Mouse (Mus musculus) frontal cortex, postnatal 10 days (tissue): ENCODE results near the gene Pde1b.

Experiments used
- DNase-seq, 2 experiments: peaks; one replicate each; pipeline ENCODE4 v3.0.0; 2022; ENCODE audit warnings: low spot score in 2 of 2, mixed read lengths in 1 of 2

Pde1b gene

DNA sequence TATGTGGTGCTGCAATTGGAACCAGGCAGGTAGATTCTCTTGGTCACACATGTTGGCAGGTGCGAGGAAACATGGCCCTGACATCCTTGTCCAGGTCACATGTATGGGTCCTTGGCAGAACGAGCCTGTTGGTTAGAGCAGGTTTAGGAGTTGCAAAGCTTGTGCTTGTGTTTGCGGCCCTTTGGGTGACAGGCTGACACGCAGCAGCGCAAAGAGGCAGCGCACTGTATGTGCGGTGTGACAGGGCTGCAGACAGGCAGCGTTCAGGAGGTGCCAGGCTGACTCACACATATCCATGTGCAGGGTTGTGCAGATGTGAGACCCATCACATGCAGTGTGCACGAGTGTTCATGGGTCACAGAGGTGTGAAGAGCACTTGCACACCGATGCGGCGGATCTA lies 826 bp downstream of the Pde1b start:
- no peak for DNase-seq

DNA sequence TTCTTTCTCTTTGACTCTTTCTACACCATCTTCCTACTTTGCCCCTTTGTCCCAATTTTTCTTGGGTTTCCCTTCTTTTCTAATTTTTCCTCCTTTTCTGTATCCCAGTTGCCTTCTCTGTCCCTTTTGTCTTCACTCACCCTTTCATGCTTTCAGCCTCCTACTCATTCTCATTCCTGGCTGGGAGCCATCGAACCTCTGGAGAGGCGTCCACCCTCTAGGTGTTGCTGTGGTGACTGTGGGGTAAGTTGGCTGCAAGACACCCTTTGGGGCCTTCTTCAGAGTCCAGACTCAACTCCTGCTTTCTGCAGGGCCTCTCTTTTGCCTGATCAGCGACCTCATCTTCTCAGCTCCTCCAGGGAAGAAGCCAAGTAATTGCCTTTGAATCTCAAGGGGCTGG lies 6.5 kb downstream of the Pde1b start:
- DNase-seq = no peak

DNA sequence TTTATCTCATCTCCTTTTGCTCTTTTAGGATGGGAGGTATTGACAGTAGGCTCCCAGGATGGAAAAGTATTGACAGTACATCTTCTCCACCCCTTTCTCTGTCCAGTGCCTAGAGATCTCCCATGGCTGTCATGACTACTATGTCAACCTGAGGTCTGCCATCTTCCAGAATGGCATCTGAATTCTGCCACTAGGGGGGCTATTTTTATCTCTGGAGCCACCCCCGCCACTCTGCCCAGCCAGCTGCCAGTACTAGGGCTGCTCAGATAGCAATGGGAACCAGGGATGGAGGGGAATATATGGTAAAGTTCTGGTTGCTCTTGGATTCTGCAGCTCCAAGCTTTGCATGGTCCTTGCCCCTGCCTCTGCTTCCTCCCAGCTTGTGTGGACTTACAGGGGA lies 8.8 kb downstream of the Pde1b start:
- DNase-seq = no peak

DNA sequence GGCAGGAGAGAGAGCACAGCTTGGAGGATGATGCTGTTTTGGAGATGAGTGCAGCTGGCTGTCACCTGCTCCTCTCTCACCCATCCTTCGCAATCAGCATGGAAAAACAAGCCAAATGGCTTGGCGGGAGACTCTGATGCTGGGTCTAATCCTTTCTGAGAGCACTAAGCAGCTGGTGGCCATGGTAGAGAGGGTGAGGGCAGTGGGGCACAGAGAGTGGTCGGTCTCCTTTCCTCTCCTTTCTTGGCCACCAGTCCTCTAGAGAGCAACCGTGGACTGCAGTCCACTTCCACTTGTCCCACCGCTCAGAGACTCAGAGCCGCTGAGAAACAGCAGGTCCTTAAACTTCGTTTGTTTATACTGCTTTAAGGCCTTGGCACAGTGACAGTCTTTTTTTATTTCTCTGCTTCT lies 10.8 kb downstream of the Pde1b start:
- DNase-seq = no peak

DNA sequence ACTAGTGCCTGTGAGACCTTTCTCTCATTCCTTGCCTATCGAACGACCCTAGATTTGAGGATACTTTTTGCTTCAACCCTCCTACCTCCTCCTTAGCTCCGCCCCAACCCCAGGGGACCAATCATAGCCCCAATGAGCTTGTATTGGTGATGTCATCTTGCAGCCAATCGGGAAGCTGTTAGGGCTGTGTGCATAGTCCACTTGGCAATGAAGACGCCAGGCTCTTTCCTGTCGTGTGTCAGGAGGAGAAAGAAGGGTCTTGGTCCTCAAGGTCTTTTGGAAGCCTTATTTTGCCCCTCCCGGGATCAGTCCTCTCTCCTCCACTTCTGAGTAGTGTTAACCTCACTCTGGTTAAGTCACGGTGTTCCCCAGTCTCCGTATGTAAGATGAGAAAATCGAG lies 11.3 kb downstream of the Pde1b start:
- peak; percentile 74 to 85 for DNase-seq

DNA sequence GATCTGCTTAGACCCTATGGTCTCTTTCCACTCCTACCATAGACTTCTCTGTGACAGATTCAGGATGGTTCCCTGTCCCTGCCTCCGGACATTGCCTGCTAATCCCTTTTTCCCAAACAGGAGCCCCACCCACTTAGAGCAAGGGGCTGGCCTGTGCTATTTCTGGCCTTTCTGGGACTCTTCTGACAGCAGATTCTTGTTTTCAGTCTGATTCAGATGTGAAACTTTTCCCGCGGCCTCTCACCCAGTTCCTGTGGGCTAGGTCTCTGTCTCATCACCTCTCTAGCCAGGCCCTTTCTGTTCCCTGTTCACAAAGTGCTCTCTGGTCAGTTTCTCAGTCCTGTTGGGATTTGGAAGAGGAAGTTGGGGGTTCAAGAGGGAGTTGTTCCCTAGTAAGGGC lies 12.1 kb downstream of the Pde1b start:
- DNase-seq = no peak

DNA sequence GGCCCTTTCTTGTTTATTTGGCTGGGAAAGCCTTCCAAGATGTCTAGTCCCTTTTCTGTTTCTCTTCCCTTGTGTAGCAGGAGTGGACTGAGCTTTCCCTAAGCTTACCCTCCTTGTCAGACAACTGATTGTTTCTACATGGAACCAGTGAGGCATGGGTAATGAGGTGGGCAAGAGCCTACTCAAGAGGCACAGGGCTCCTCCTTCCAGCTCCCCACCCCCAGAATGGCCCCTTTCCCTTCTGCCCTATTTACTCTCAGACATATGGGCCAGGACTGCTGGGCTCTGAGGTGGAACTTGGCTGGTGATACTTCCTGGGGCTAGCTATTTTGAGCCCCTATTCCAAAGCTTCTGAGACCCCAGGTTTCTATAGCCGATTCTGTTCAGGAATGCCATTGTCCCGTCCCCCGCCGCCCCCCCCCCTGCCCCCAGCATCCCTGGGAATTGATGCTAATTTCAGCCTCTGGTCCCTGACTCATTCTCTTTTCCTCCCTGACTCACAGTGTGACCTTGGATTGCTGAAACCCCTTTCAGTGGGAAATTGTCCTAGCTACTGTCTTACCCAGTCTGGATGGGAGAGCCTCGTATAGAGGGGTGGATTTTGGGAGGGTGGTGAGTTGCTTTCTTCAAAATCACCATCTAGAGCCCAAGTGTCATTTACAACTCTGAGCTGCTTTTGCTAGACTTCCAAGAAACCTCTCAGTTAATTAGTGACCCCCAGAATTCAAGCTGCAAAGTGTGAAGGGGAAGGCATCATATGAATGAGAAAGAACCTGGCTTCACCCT lies 16.0 kb downstream of the Pde1b start:
- no peak for DNase-seq

DNA sequence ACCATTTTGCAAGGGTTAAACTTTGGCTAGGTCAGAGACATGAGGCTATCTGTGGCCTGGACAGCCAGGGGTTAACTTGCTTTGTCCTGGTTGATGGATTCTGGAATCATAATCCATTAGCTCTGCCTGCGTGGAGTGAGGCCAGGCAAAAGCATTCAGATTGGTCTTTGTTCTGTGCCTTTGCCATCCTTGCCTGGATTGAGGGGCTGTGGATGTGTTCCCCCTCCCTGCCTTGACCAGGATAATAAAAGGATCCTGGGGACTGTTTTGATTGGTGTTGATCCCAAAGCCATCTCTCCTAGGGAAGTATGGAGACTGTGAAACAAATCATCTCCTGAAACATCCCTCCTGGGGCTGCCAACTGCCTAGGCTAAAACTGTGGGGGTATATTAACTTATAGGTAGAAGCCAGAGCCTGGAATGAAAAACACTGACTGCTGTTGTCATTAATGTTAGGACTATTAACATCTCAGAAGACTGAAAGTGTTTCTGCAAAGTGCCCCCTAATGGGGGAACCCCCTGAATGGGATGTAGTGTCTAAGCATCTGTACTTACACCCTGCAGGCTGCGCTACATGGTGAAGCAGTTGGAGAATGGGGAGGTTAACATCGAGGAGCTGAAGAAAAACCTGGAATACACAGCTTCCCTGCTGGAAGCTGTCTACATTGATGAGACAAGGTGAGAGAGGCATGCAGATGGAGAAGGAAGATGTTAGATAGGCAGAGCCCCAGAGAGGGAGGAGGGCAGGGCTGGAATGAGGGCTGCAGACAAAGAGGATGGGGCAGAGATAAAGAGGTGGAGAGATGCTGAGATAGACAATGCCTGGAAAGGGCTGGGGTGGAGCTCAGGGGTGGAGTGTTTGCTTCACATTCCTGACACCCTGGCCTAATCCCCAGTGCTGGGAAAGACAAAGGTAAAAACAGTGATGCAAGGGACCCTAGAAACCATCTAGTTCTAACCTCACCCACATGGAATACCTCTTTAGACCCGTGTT lies 16.8 kb downstream of the Pde1b start:
- DNase-seq = no peak

DNA sequence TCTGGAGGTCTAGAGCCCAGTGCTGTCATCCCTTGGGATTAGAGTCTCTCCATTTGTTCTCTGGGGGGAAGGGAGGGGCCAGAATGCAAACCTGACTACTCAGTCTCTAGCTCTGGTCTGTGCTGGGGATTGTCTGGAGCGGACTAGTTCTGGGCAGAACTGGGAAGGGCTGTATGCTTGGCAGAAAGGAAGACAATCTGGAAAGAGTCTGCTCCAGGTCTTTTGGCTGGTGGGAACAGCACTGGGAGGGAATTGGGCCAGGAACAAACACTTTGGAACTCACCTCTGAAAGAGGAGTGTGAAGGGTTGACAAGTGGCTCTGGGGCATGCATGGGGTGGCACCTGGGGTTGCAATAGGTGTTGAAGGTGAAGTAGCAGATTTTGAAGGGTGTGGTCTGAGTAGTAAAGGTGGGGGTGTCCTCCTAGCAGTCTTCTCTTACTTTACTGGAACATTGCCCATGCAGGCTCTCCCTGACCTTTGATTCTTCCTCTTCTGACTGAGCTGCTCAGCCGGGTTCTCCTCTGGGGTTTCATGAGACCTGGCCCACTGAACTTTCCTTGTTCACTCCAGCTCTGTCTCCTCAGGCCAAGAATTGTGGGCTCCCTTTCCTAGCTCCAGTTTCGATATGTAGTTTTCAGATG lies 19.7 kb downstream of the Pde1b start:
- DNase-seq = no peak

DNA sequence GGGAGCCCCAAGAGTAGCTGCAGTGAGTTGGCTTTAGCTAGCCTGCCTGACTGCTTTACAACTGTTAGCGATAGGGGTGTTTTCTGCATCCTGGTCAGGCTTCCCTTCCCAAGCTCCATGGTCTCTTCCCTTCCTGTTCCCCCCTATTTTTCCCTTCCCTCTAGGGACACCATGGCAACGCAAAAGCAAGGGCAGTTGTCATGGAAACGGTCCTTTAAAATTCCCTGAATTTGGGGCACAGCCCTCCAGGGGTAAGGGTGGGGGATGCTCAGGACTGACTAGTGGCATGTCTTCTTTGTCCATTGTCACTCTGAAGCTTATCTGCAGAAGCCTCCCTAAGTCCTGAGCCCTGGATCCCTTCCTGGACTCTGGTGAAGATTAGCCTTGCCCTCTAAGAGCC lies 20.3 kb downstream of the Pde1b start:
- no peak for DNase-seq

DNA sequence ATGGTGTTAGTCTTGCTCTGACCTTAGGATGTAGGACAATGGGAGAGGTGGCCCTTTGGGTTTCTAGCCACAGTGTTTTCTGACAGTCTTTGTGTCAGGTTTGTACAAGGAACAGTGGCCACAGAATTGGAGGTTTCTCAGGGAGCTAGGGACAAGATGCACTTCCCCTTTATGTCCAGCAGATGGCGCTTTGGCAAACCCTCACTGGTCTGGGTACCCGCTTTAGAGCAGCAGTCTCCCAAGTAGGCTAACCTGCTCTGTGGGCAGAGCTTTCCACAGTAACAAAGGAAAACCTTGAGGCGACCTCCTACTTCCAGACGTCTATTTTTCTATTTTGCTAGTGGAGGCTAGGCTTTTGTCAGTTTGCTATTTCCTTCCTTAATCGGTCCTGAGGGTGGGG lies 27.5 kb downstream of the Pde1b start:
- DNase-seq = peak in 1 of 2 experiments; percentile 62

DNA sequence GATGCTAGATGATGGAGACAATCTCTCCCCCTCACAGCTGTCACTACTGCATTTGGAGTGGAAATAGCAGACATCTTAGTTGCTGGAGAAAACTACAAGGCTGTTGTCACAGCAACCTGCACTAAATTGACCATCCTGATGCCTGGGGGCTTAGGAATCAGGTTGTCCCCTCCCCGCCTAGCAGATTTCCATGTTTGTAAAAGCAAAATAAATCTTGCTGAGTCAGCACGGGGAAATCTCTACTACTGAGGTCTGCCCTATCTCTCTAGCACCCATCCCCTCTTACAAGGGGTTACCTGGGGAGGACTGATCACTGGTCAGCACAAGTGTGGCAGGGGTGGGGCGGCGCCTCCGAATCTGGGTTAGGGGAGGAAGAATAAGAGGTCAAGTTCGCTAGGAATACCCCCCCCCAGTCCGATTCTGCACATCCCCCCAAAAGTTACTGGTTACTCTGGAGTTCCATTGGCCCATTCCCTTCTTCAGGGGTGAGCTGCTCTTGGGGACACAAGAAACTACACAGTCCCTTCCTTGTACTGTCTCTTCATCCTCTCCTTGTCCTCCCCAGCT lies 31.3 kb downstream of the Pde1b start:
- DNase-seq = no peak

DNA sequence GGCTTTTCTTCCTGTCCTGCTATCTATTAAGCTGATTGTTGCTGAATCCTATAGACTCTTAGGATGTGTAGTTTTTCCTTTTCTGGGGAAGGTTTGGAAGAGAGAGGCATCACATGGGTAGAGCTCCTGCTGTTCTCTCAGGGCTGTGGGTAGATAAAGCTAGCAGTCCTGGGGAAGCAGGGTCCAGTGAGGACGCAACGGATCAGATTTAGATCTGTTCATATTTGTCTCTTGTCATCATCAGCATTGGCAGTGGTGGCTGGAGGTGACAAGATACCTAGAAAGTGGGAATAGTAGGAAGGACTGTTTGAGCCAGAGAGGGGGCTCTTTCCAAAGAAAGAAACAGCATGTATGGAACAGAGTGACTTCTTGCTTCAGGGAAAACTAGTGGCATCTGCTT lies 32.2 kb downstream of the Pde1b start:
- no peak for DNase-seq

DNA sequence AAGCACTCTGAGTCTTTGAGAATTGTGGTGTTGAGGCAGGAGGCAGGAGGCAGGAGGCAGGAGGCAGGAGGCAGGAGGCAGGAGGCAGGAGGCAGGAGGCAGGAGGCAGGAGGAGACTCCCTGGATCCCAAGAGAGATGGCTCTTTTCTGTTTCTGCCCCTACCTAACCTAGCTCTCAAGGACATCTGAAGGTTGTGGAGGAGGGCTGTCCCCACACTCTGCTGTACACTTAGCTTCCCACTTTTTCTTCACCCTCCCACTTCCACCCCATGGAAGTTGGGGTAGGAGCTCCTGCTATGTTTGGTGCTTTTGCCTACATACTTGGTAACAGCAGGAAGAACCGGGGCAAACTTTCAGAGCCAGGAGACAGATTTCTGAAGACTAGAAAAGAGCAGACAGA lies 33.0 kb downstream of the Pde1b start:
- no peak for DNase-seq

DNA sequence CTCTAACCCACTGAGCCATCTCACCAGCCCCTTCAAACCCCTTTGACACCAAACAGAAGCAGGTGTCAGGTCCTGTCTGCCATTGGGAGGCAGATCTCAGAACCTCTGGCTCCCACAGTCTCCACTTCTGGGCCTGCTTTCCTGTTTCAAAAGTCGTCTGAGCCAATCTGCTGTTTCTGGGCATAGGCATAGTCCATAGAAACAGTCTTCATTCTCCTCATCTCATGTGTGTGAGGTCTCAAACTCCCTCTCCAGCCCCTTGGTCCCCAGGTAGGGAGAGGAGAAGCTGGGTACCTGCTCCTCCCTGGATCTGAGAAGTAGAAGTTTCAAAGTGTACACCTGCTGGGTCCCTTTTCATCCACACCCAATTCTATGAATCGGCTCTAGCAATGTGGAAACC lies 33.6 kb downstream of the Pde1b start:
- no peak for DNase-seq

DNA sequence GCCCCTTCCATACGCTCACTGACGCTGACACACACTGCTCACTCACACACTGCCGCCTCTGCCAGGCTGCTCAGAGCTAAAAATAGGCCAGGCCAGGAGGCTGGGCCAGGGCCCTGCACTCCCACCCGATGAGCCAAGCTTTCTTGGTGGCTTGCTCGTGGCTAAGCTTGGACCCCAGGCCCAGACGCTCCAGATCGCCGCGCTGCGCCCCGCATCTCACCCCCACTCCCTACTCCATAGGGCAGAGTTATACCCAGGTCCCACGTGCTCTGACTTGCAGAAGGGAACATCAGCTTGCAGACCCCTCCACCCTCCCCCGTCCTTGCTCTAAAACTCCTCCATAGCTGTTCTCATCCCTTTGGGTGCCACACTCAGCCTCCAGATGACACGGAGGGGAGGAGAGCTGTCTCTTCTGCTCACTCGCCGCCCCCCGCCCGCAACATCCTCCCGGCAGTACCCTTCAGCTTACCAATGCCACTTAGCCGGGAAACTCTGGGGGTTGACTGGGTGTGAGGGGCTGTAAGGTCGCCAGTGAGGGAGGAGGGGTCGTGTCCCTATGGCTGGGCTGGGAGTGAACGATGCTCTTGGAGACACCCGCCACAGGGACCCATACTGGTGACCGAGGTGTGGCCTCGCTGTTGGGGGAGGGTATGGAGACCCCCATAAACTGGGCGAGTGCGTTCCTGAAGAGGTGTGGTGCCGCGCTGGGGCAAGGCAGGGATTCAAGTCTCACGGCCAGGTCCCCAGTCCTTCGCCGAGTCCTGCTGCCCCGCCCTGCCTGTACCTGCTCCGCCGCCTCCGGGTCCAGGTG lies 34.4 kb downstream of the Pde1b start:
- peak in 1 of 2 experiments; percentile 59 for DNase-seq

DNA sequence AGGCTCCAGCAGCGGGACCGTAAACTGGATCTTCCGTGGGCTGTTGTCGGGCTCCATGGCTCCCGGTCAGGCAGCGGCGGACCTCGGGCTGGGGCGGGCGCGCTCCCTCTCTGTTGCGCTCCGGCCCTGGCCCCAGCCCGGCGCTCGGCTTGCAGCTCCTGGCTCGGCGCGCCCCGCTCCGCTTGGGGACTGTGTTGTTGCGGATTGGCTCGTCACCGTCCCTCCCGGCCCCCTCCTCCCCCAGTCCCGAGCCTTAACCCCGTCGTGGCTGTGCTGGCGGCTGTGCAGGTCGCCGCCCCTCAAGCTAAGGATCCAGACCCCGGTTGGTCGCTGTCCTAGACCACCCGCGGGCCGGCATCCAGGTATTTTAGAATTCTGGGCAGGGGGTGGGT lies 35.0 kb downstream of the Pde1b start, which contains the start of gene Ppp1r1a:
TSS of gene Ppp1r1a (minus strand) at position 182 of the 392 bp plus-strand sequence.
- DNase-seq = peak in 1 of 2 experiments; percentile 75

DNA sequence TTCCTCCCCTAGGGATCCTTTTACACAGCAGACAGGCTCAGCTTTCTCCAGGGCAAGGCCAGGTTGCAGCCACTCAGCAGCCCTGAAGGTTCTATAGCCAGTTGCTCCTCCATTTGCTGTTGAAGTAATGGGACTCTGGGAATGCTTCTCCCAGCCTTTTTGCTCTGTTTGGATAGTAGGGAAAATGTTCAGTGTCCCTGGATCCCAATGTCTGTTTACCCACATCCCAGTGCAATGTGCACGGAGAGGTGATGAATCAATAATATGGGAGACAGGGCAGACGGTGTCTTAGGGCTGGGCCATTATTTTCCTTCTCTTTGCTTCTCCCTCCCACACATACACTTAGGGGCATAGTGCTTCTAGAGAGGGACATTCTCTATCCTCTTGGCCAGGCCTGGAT lies 36.4 kb downstream of the Pde1b start:
- DNase-seq = peak in 1 of 2 experiments; percentile 4

DNA sequence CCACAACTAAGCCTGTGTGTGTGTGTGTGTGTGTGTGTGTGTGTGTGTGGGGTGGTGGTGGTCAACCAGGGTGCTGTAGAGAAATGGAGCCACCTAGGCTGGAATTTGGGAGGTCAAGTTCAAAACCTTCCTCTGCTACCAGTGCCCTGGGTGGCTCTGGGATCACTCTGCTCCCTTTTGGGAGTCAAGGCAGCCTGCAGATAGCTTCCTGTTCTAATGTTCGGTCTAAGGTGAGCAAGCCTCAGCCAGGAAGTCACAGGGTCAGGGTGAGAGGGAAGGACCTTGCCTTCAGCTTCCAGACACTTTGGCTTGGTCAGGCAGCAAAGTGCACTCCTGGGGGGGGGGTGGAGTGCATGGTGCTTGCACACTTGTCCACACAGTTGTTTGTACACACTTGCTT lies 37.8 kb downstream of the Pde1b start:
- DNase-seq = no peak

DNA sequence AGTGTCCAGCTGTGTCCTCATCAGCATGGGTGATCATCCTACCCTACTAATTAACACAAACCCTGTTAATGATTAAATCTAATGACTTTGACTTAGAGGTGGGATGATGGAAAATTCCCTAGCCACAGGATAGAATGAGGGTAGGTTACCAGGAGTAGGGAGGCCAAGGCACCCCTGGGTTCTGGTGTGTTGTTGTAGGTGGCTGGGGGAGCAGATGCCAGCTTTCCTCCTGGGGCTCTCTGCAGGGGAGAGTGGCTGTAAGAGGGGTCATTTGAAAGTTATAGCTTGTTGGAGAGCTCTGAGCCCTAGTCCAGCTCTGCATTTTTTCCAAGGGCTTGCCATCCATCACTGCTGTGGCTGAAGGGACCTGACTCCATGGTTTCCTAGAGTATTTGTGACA lies 39.7 kb downstream of the Pde1b start:
- DNase-seq = no peak

DNA sequence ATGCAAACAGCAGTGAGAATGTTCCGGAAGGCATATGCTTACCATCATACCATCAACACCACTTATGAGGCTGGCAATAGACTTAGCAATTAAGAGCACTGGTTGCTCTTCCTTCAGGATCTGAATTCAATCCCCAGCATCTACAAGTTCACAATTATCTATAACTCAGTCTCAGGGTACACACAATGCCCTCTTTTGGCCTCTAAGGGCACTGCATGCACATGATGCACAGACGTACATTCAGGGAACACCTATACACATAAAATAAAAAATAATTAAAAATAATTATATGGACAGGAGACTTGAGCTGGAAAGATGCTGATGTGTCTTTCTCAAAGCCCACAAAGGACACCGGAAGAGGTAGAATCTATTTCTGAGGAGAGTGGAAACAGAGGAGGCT lies 45.1 kb downstream of the Pde1b start:
- no peak for DNase-seq
